Mouse (Mus musculus): Measurements from ENCODE around the gene Slc25a51. TPM values are rescaled to one million over a fixed set of nuclear protein-coding genes. Genes with fewer than 3 reads are reported as not detected.
A peak's percentile ranks its signal among the peaks of the same experiment; 100 is the strongest.
"Not testable (repeated sequence)": the region's sequence is repeated elsewhere in the genome, so short reads cannot be mapped to it uniquely, and the experiment has no call there.

Gene Slc25a51
- polyA plus RNA-seq, 1 experiment from 2014 or later, result 38.6 TPM

GRCm38 (mm10) chr4:45403499-45403878 lies 5.1 kb downstream of the Slc25a51 start:
- no peak for ATAC-seq
- DNase-seq (ENCODE audit: low read depth, low spot score), result no peak
- CTCF ChIA-PET, result no interaction called here
- in situ Hi-C loops (cut with MboI; ENCODE audit: low pct_unique_long_range_greater_than_20kb), result loop anchor here (25.0 kb wide), 1 partner anchor 384 kb away; the partner anchor contains the start of gene Aldh1b1
- H3K27me3 ChIP-seq, result no peaks in the 10 kb centered on the region
- POLR2A ChIA-PET, result no interaction called here
- TF ChIP-seq CTCF (IDR thresholded peaks at IDR 0.05), result no peak

- ChIA-PET POLR2A (no interaction called here), CTCF (no interaction called here)
- in situ Hi-C loops (cut with MboI; ENCODE audit: low pct_unique_long_range_greater_than_20kb), result loop anchor here (25.0 kb wide), 1 partner anchor 384 kb away; the partner anchor contains the start of gene Aldh1b1
- ATAC-seq (no peak), DNase-seq (ENCODE audit: low read depth, low spot score) (no peak)
- H3K27me3 ChIP-seq, result no peaks in the 10 kb centered on the region
- TF ChIP-seq CTCF (IDR thresholded peaks at IDR 0.05), result no peak
These were observed 5.6 kb downstream of the Slc25a51 start for GRCm38 (mm10) chr4:45402878-45403498.

DNA sequence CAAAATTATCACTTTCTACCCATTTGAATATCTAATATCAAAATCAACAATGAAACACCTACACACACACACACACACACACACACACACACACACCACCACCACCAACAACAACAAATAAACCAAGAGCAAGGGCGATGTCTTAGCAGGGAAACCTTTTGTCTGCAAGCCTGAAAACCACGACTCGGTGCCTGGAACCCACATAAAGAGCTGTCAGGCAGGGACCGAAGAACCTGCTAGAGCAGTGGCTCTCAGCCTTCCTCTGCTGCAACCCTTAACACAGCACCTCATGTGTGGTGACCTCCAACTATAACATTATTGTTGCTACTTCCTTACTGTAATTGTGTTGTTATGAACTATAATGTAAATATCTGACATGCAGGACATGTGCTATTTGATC lies 6.3 kb downstream of the Slc25a51 start:
- POLR2A ChIA-PET, result no interaction called here
- no peak for TF ChIP-seq CTCF (IDR thresholded peaks at IDR 0.05)
- no peak for ATAC-seq
- DNase-seq (ENCODE audit: low read depth, low spot score), result no peak
- in situ Hi-C loops (cut with MboI; ENCODE audit: low pct_unique_long_range_greater_than_20kb), result loop anchor here (25.0 kb wide), 1 partner anchor 385 kb away; the partner anchor contains the start of gene Aldh1b1
- no peaks in the 10 kb centered on the region for H3K27me3 ChIP-seq
- CTCF ChIA-PET, result no interaction called here

DNA sequence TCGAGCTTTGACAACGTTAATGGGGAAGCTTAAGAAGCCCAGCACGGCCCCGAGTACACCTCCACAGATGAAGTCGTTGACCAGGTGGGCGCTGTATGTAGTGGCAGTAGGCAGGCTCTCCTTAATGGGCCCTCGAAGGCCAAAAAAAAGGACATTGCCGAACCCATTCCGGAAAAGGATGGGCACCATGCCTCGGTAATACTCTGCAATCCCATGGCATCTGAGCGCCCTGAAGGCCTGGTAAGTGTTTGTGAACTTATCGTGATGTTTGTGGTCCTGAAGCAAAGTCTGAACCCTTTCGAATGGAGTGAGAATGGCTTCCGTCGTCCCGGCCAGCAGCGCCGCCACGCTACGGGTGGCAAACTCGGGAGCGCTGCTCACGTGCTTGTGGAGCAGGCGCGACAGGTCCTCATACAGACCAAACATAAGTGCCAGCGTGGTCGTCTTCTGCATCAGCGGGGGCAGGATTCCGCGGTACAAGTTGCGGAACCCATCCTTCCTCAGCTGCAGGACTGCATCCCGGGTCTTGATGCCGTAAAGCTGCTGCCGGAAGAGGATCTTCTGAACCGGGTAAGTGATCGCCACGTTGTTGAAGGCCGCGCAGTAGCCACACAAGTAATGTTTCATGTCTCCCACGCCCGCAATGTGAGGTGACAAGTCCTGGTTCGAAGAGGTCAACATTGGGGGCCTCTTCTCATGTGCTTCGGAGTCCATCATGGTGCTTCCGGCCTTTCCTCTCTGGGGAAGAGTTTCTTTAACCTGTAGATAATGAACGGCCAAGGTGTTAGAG lies 8.9 kb downstream of the Slc25a51 start:
- no peaks in the 10 kb centered on the region for H3K27me3 ChIP-seq
- no peak for DNase-seq (ENCODE audit: low read depth, low spot score)
- in situ Hi-C loops (cut with MboI; ENCODE audit: low pct_unique_long_range_greater_than_20kb), result loop anchor here (25.0 kb wide), 1 partner anchor 388 kb away; the partner anchor contains the start of gene Aldh1b1
- POLR2A ChIA-PET, result no interaction called here
- CTCF ChIA-PET, result no interaction called here
- ATAC-seq, result no peak
- no peak for TF ChIP-seq CTCF (IDR thresholded peaks at IDR 0.05)

GRCm38 (mm10) chr4:45398315-45398714 lies 10.3 kb downstream of the Slc25a51 start:
- ATAC-seq; in situ Hi-C loops (cut with MboI; ENCODE audit: low pct_unique_long_range_greater_than_20kb); DNase-seq (ENCODE audit: low read depth, low spot score); CTCF ChIA-PET; POLR2A ChIA-PET; H3K27me3 ChIP-seq: not testable (repeated sequence)

GRCm38 (mm10) chr4:45396211-45396610 lies 12.4 kb downstream of the Slc25a51 start:
- ATAC-seq; in situ Hi-C loops (cut with MboI; ENCODE audit: low pct_unique_long_range_greater_than_20kb); POLR2A ChIA-PET; H3K27me3 ChIP-seq; CTCF ChIA-PET; DNase-seq (ENCODE audit: low read depth, low spot score): not testable (repeated sequence)

GRCm38 (mm10) chr4:45393658-45394057 lies 14.9 kb downstream of the Slc25a51 start:
- in situ Hi-C loops (cut with MboI; ENCODE audit: low pct_unique_long_range_greater_than_20kb), result no loop called here
- no peak for DNase-seq (ENCODE audit: low read depth, low spot score)
- POLR2A ChIA-PET, result no interaction called here
- ATAC-seq, result no peak
- CTCF ChIA-PET, result interaction anchor here (1.4 kb wide), 1 partner anchor 216 kb away, joined by 3 read pairs; no protein-coding TSS in a partner anchor
- H3K27me3 ChIP-seq, result no peaks in the 10 kb centered on the region
- TF ChIP-seq CTCF (IDR thresholded peaks at IDR 0.05), result no peak

- in situ Hi-C loops (cut with MboI; ENCODE audit: low pct_unique_long_range_greater_than_20kb), result no loop called here
- ATAC-seq (no peak), DNase-seq (ENCODE audit: low read depth, low spot score) (no peak)
- no peaks in the 10 kb centered on the region for H3K27me3 ChIP-seq
- ChIA-PET POLR2A (no interaction called here), CTCF (interaction anchor here (1.4 kb wide), 1 partner anchor 216 kb away, joined by 3 read pairs; no protein-coding TSS in a partner anchor)
- no peak for TF ChIP-seq CTCF (IDR thresholded peaks at IDR 0.05)
These were observed 15.6 kb downstream of the Slc25a51 start for GRCm38 (mm10) chr4:45392994-45393393.

DNA sequence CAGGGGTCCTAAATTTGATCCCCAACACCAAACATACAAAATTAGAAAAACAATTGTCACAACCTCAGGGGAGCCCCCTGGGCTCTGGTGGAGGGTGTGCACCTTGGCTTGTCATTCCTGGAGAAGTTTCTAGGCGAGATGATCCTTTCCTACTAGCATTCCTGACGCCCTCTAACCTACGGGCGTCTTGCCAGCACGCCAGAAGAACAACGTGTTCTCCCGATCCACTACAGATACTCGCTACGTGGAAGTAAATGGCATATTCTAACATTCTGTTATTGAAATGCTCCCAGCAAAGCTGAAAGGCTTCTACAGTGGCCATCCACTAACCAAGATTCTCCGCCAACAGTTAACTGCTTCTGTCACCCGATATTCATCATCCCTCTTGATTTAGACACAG lies 16.0 kb downstream of the Slc25a51 start:
- CTCF ChIA-PET, result interaction anchor here (1.4 kb wide), 1 partner anchor 217 kb away, joined by 3 read pairs; no protein-coding TSS in a partner anchor
- H3K27me3 ChIP-seq, result no peaks in the 10 kb centered on the region
- POLR2A ChIA-PET, result no interaction called here
- in situ Hi-C loops (cut with MboI; ENCODE audit: low pct_unique_long_range_greater_than_20kb), result no loop called here
- no peak for TF ChIP-seq CTCF (IDR thresholded peaks at IDR 0.05)
- no peak for DNase-seq (ENCODE audit: low read depth, low spot score)
- no peak for ATAC-seq

- no peaks in the 10 kb centered on the region for H3K27me3 ChIP-seq
- POLR2A ChIA-PET, result no interaction called here
- CTCF ChIA-PET, result no interaction called here
- DNase-seq (ENCODE audit: low read depth, low spot score) (no peak), ATAC-seq (no peak)
- peak; percentile 26 for TF ChIP-seq CTCF (IDR thresholded peaks at IDR 0.05)
- in situ Hi-C loops (cut with MboI; ENCODE audit: low pct_unique_long_range_greater_than_20kb), result no loop called here
These were observed 16.5 kb downstream of the Slc25a51 start for GRCm38 (mm10) chr4:45392099-45392498.

DNA sequence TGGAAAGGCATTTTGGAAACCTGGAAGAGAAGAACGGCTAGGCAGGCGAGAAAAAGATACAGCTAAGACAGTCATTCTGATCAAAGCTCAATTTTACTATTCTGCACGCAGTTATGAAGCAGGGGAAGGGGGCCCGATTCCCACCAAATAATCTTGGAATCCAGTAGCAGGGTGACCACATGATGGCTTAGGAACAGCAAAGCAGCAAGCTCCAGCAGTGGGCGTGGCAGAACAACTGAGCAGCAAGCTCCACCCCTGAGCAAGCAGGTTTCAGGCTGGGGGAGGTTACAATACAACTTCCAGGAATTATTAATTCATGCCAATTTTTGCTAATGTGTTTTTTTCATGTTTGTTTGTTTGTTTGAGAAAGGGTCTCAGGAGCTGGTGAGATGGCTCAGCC lies 21.3 kb downstream of the Slc25a51 start:
- DNase-seq (ENCODE audit: low read depth, low spot score); ATAC-seq; H3K27me3 ChIP-seq; in situ Hi-C loops (cut with MboI; ENCODE audit: low pct_unique_long_range_greater_than_20kb); CTCF ChIA-PET: not testable (repeated sequence)
- POLR2A ChIA-PET, result interaction anchor here (0.6 to 1.2 kb wide), 2 partner anchors 18 to 704 kb away, joined by 5 to 6 read pairs; no protein-coding TSS in a partner anchor

- H3K27me3 ChIP-seq; in situ Hi-C loops (cut with MboI; ENCODE audit: low pct_unique_long_range_greater_than_20kb); POLR2A ChIA-PET; DNase-seq (ENCODE audit: low read depth, low spot score); ATAC-seq: not testable (repeated sequence)
- CTCF ChIA-PET, result interaction anchor here (1.0 kb wide), 1 partner anchor 23 kb away, joined by 3 read pairs; no protein-coding TSS in a partner anchor
These were observed 26.4 kb downstream of the Slc25a51 start for GRCm38 (mm10) chr4:45382133-45382532.

DNA sequence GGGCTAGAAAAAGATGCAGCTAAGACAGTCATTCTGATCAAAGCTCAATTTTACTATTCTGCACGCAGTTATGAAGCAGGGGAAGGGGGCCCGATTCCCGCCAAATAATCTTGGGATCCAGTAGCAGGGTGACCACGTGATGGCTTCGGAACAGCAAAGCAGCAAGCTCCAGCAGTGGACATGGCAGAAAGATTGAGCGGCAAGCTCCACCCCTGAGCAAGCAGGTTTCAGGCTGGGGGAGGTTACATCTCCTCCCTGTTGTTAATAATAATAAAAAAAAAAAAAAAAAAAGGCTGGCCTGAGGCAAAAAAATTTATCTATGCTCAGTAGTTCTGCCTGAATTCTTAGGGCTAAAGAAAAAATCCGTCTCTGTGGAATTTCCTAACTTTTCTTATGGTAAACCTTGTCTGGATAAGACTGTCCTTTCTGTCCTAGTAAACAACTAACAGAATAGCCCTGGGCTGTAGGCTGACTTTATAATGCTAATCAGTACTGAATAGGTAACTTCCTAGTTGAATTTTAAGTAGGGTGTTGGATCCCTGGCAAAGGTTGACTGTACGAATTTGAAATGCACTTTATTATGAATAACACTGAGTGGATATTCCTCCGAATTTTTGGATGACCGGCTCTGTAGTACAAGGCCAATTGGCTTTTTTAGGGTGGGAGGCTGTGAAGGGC lies 27.5 kb downstream of the Slc25a51 start:
- in situ Hi-C loops (cut with MboI; ENCODE audit: low pct_unique_long_range_greater_than_20kb); DNase-seq (ENCODE audit: low read depth, low spot score); ATAC-seq; CTCF ChIA-PET; H3K27me3 ChIP-seq: not testable (repeated sequence)
- POLR2A ChIA-PET, result interaction anchor here (0.7 kb wide), 1 partner anchor 21 kb away, joined by 5 read pairs; no protein-coding TSS in a partner anchor

Measured in Patski (cell line).